15 mouse cellular contexts compared by ENCODE assay signal in the genomic region with DNA sequence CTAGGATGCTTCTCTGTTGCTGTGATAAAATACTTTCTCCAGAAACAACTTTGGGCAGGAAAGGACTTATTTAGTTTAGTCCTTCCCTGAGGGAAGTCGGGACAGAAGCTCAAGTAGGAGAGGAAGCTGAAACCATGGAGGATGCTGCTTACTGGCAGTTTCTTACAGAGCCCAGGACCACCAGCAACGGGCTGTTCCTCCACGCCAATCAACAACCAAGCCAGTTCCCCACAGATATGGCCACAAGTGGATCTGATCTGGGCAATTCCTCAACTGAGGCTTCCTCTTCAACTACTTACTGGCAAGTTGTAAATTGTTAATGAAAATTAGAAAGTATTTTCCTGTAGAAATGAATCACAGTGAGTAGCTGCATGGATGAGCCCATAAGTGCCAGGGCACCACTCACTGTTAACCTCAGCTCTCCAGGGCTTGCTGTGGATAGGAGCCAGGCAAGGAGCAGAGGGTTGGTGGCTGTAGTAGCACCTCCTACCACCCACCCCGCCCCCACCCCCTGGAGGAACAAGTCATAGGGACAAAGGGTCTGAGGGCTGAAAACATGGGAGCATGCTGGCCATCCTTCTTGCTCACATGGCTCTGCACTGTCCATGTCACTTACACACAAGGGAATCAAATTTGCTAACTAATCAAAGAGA. TPM values are rescaled to one million over a fixed set of nuclear protein-coding genes. Genes with fewer than 3 reads are reported as not detected.
A peak's percentile ranks its signal among the peaks of the same experiment; 100 is the strongest.
DNase-seq lines count a peak whose midpoint lies in the region; ATAC-seq lines count a peak whose summit lies in the region.
"Had no signal": no experiment of that assay in that cellular context is flagged by ENCODE, and none has a peak within 500 bp of the region (broad histone marks: within the 10 kb centered on the region; RNA-seq: fewer than 3 reads in every experiment).

No protein-coding gene starts in this region.

- no peak overlapping the region for H3K4me2 ChIP-seq in forebrain, embryonic 12.5 days
- no peak overlapping the region for H3K4me2 ChIP-seq in forebrain, embryonic 16.5 days (ENCODE audit: low read length)
- no peak overlapping the region for H3K4me2 ChIP-seq in lung, embryonic 15.5 days
- H3K4me2 ChIP-seq: lung, embryonic 14.5 days had no signal

- peaks cover 7% of the 10 kb centered on the region; the same call in 1 of the 2 replicates for H3K4me1 ChIP-seq in forebrain, embryonic 12.5 days
- H3K4me1 ChIP-seq in forebrain, embryonic 16.5 days (replicated peaks; ENCODE audit: control insufficient read depth, insufficient read depth, low read length) = no peaks in the 10 kb centered on the region
- H3K4me1 ChIP-seq in lung, embryonic 15.5 days = no peaks in the 10 kb centered on the region
- H3K4me1 ChIP-seq in embryonic facial prominence, embryonic 10.5 days = peaks cover 12% of the 10 kb centered on the region

- no peak for DNase-seq in lung, adult 18-20 months
- DNase-seq in embryonic facial prominence, embryonic 10.5 days (ENCODE audit: low spot score) = peak; percentile 16
- peak; percentile 24 for DNase-seq in mesoderm, embryonic 11.5 days (ENCODE audit: low read depth, low spot score)
- no peak for DNase-seq in left cerebral cortex, adult 9 months (ENCODE audit: low spot score in 2 of 2)
- no peak for DNase-seq in layer of hippocampus, postnatal 10 days (ENCODE audit: low spot score in 2 of 2)
- DNase-seq: adrenal gland, postnatal 14 days; cerebellum, adult 2 months; gastrocnemius, postnatal 36 days; kidney, adult 2 months; liver had no signal

- no peaks in the 10 kb centered on the region for H3K36me3 ChIP-seq in forebrain, embryonic 12.5 days (replicated peaks)
- no peaks in the 10 kb centered on the region for H3K36me3 ChIP-seq in forebrain, embryonic 16.5 days (ENCODE audit: control insufficient read depth, insufficient read depth)
- H3K36me3 ChIP-seq in lung, embryonic 15.5 days = no peaks in the 10 kb centered on the region
- no peaks in the 10 kb centered on the region for H3K36me3 ChIP-seq in embryonic facial prominence, embryonic 10.5 days (replicated peaks)

- 81% methylated on average over 4 of the region's 4 CpGs for WGBS in forebrain, embryonic 12.5 days
- 74% methylated on average over 4 of the region's 4 CpGs for WGBS in forebrain, embryonic 16.5 days
- 52% methylated on average over 4 of the region's 4 CpGs for WGBS in lung, embryonic 15.5 days
- 71% methylated on average over 4 of the region's 4 CpGs for WGBS in embryonic facial prominence, embryonic 10.5 days

- H3K4me3 ChIP-seq in forebrain, embryonic 12.5 days (replicated peaks) = no peak overlapping the region
- H3K4me3 ChIP-seq in forebrain, embryonic 16.5 days (replicated peaks; ENCODE audit: low read length) = no peak overlapping the region
- H3K4me3 ChIP-seq in lung, embryonic 15.5 days = no peak overlapping the region
- no peak overlapping the region for H3K4me3 ChIP-seq in embryonic facial prominence, embryonic 10.5 days

- no peak overlapping the region for H3K27ac ChIP-seq in forebrain, embryonic 12.5 days
- H3K27ac ChIP-seq in forebrain, embryonic 16.5 days (ENCODE audit: low read length) = no peak overlapping the region
- H3K27ac ChIP-seq in lung, embryonic 15.5 days = no peak overlapping the region
- H3K27ac ChIP-seq in embryonic facial prominence, embryonic 10.5 days (replicated peaks) = peak overlapping the region; percentile 48; the same call in 1 of the 2 replicates

- no peak overlapping the region for H3K9ac ChIP-seq in forebrain, embryonic 12.5 days
- no peak overlapping the region for H3K9ac ChIP-seq in forebrain, embryonic 16.5 days (replicated peaks; ENCODE audit: low read depth, low read length)
- H3K9ac ChIP-seq in lung, embryonic 15.5 days = no peak overlapping the region
- H3K9ac ChIP-seq: lung, embryonic 14.5 days had no signal

- H3K27me3 ChIP-seq in forebrain, embryonic 12.5 days = no peaks in the 10 kb centered on the region
- no peaks in the 10 kb centered on the region for H3K27me3 ChIP-seq in forebrain, embryonic 16.5 days (replicated peaks; ENCODE audit: control insufficient read depth, insufficient read depth, low read length)
- H3K27me3 ChIP-seq in lung, embryonic 15.5 days = no peaks in the 10 kb centered on the region
- no peaks in the 10 kb centered on the region for H3K27me3 ChIP-seq in embryonic facial prominence, embryonic 10.5 days (replicated peaks; ENCODE audit: low read depth, poor library complexity, severe bottlenecking)
- H3K27me3 ChIP-seq: CH12.LX had no signal

- peak; percentile 55 for ATAC-seq in forebrain, embryonic 12.5 days (ENCODE audit: low FRiP score)
- no peak for ATAC-seq in forebrain, embryonic 16.5 days
- ATAC-seq in lung, embryonic 15.5 days (ENCODE audit: borderline replicate concordance, extremely low read depth, low FRiP score, low TSS enrichment) = peak; percentile 11; the same call in 1 of the 2 replicates

- no peaks in the 10 kb centered on the region for H3K9me3 ChIP-seq in forebrain, embryonic 12.5 days
- no peaks in the 10 kb centered on the region for H3K9me3 ChIP-seq in forebrain, embryonic 16.5 days (ENCODE audit: control insufficient read depth, low read length)
- no peaks in the 10 kb centered on the region for H3K9me3 ChIP-seq in lung, embryonic 15.5 days
- no peaks in the 10 kb centered on the region for H3K9me3 ChIP-seq in embryonic facial prominence, embryonic 10.5 days

RNA-seq across cellular contexts. Expression of a gene that starts 39.7 kb away (rescaled TPM):
- 9.4 and 10.3 TPM in 2 replicates for polyA plus RNA-seq in forebrain, embryonic 12.5 days (2016; fragmentation: Nextera tagmentation; extraction: Ambion mirVana)
- 7.0 and 7.7 TPM in 2 replicates for polyA plus RNA-seq in forebrain, embryonic 16.5 days (2015; fragmentation: Nextera tagmentation; extraction: Ambion mirVana)
- 3.2 and 3.6 TPM in 2 replicates for polyA plus RNA-seq in lung, embryonic 15.5 days (2015; fragmentation: Nextera tagmentation; extraction: Ambion mirVana)
- polyA plus RNA-seq in embryonic facial prominence, embryonic 10.5 days (2016; fragmentation: Nextera tagmentation; extraction: Ambion mirVana) = 3.7 and 3.8 TPM in 2 replicates
- total RNA-seq in layer of hippocampus, postnatal 10 days (2021) = 10 to 100 TPM; 56.4 to 64.3 TPM

Comparison
In these comparisons a context has a peak if more than half of its experiments do, and no peak if none do; other contexts are left out.
1. DNase-seq: peak in embryonic facial prominence, embryonic 10.5 days (single experiment) and mesoderm, embryonic 11.5 days (single experiment); none in lung, adult 18-20 months (0 of 2), left cerebral cortex, adult 9 months (0 of 2) and layer of hippocampus, postnatal 10 days (0 of 2).